Mouse (Mus musculus): ENCODE results near the gene Nufip2. TPM values are rescaled to one million over a fixed set of nuclear protein-coding genes. Genes with fewer than 3 reads are reported as not detected.
"Not testable (repeated sequence)": the region's sequence is repeated elsewhere in the genome, so short reads cannot be mapped to it uniquely, and the experiment has no call there.

The Nufip2 gene
- total RNA-seq, 2 experiments from 2014 or later: 87.2 to 91.6 TPM

- DNase-seq (ENCODE audit: low spot score in 2 of 2): no peak
Observed at GRCm38 (mm10) chr11:77705920-77706319, 20.0 kb downstream of the Nufip2 start.

- DNase-seq (ENCODE audit: low spot score in 2 of 2): no peak
Observed at GRCm38 (mm10) chr11:77709039-77709438, 23.1 kb downstream of the Nufip2 start.

DNA sequence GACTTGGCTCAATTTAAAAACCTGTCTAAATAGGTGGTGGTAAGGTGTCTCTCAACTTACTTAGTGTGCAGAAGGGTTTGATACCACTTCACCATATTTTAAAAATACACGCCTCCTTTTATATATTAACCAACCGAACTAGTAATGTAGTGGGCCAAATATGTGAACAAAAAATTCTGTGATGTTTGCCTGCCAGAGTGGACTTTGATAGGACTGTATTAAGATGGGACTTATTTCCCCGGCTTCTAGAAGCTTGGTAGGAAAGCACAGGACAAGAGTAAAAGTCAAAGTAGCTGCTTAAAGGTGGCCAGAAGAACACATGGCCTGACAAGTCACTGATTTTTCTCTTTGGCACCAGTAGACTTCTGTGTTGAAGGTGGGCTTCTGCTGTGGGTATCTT, 27.8 kb downstream of the Nufip2 start:
- DNase-seq (ENCODE audit: low spot score in 2 of 2): no peak

- DNase-seq (ENCODE audit: low spot score in 2 of 2): no peak
Observed at GRCm38 (mm10) chr11:77719055-77719454, 33.1 kb downstream of the Nufip2 start.

GRCm38 (mm10) chr11:77721389-77721788, 35.4 kb downstream of the Nufip2 start:
- no peak for DNase-seq (ENCODE audit: low spot score in 2 of 2)

- no peak for DNase-seq (ENCODE audit: low spot score in 2 of 2)
Observed at GRCm38 (mm10) chr11:77724766-77725165, 38.8 kb downstream of the Nufip2 start.

- DNase-seq (ENCODE audit: low spot score in 2 of 2): no peak
Observed at GRCm38 (mm10) chr11:77725183-77725582, 39.2 kb downstream of the Nufip2 start, which contains the start of gene Cryba1. Gene Cryba1 (minus strand): TSS chr11:77725283.

DNA sequence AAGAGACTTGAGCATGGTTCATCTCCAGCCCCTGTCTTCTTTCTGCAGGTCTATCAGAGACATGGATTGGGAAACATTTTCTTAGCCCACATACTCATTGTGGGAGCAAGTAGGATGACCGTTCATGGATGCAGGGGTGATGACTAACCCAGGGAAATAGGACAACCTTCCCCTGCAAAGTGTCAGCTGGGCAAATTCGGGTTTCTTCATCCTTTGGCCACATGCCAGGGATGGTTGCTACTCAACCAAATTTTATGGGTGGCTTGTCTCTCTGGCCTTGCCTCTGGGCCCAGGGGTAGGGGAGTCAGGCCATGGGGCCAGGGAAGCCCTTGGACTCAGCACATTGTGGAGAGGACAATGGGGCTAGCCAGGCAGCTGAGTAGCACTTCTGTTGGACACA, 42.6 kb downstream of the Nufip2 start:
- DNase-seq (ENCODE audit: low spot score in 2 of 2): peak; percentile 21 to 39

DNA sequence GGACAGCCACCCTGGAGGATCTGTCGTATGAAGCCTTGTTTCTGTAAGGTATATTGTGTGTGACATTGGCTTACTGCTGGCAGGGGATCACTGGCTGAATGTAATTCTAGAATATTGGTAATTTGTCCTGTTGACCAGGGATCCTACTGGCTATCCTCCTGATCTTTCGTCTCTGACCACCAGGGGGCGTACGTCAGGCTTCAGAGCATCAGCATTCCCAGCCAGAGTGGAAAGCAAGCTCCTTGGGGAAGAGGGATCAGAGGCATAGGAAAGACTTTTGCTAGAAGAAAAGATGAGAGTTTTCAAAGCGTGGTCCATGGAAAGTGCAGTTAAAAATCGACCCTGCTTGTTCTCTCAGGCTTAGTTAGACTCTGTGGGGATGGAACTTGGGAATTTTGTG, 51.3 kb downstream of the Nufip2 start:
- peak; percentile 67 to 79 for DNase-seq (ENCODE audit: low spot score in 2 of 2)

GRCm38 (mm10) chr11:77738555-77738954, 52.6 kb downstream of the Nufip2 start:
- DNase-seq (ENCODE audit: low spot score in 2 of 2): no peak

DNA sequence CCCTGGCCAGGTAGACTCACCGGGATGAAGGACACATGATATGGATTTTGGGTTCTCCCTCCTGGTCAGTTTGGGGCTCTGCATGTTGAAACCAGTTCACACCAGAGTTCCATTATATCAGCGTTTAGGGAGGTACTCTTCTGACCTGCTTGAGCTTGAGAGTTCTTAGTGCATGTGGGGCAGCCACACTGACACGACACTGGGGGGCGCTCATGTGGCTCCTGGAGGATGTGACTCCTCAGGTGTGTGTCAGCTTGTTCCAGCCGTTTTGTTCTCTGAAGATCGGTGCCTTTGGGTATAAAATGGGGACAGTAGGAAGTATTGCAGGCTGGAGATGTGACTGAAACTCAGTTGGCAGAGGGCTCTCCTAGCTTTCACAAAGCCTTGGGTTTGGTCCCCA, 58.0 kb downstream of the Nufip2 start:
- no peak for DNase-seq (ENCODE audit: low spot score in 2 of 2)

- no peak for DNase-seq (ENCODE audit: low spot score in 2 of 2)
Observed at GRCm38 (mm10) chr11:77746652-77747051, 60.7 kb downstream of the Nufip2 start.

GRCm38 (mm10) chr11:77747103-77747502, 61.1 kb downstream of the Nufip2 start:
- not testable (repeated sequence) for DNase-seq (ENCODE audit: low spot score in 2 of 2)

DNA sequence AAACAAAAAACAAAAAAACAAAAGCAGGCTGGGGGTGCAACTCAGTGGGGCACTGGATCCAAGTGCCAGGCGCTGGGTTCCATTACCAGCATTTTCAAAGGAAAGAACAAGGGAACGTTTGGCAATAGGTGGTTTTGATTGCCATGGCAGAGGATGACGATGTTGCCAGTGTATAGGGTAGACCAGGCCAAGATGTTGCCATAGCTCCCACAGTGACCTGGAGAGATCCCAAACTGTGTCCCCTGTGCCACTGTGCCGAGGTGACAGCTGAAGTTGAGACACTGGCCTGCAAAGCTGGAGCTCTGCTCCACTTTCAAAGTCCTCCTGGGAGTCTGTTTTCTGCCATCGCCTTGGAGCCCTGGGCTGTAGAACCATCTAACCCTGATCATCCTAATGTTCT, 63.0 kb downstream of the Nufip2 start:
- DNase-seq (ENCODE audit: low spot score in 2 of 2): no peak

- DNase-seq (ENCODE audit: low spot score in 2 of 2): no peak
Observed at GRCm38 (mm10) chr11:77752525-77752924, 66.6 kb downstream of the Nufip2 start.

DNA sequence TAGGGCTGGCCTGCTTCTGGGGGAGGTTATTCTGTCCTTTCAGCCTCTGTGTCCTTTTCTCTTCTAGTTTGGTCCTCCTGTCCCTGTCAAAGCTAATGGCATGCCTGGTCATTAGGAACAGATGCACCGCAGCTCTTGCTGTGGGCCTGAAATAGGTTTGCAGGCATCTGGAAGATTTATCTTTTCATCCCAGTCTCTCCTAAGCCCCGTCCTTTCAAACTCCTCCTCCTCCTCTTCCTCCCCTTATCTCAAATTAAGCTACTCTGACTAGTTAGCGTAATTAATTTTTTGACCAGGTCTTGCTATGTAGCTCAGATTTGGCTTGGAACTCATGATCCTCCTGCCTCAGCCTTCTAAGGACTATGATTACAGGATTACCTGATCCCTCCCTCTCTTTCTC, 67.5 kb downstream of the Nufip2 start:
- DNase-seq (ENCODE audit: low spot score in 2 of 2): no peak

DNA sequence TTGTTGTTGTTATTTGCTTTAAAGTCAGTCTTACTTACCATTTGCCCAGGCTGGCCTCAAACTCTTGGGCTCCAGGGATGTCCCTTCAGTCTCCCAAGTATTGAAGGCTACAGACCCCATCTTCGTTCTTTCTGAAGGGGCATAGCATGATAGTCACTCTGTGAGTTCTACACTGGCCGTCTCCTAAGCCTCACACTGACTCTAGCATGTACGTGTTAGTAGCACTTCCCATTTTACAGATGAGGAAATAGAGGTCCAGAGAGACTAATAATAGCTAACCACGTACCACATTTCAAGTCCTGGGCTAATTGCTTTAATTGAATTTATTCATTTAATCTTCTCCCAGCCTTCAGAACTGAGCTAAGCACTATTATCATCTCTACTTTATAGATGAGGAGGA, 74.1 kb downstream of the Nufip2 start:
- no peak for DNase-seq (ENCODE audit: low spot score in 2 of 2)

GRCm38 (mm10) chr11:77762783-77763672, 77.1 kb downstream of the Nufip2 start, which contains the start of gene Myo18a:
Gene Myo18a (plus strand): TSS chr11:77763246.
- peak; percentile 83 to 88 for DNase-seq (ENCODE audit: low spot score in 2 of 2)

DNA sequence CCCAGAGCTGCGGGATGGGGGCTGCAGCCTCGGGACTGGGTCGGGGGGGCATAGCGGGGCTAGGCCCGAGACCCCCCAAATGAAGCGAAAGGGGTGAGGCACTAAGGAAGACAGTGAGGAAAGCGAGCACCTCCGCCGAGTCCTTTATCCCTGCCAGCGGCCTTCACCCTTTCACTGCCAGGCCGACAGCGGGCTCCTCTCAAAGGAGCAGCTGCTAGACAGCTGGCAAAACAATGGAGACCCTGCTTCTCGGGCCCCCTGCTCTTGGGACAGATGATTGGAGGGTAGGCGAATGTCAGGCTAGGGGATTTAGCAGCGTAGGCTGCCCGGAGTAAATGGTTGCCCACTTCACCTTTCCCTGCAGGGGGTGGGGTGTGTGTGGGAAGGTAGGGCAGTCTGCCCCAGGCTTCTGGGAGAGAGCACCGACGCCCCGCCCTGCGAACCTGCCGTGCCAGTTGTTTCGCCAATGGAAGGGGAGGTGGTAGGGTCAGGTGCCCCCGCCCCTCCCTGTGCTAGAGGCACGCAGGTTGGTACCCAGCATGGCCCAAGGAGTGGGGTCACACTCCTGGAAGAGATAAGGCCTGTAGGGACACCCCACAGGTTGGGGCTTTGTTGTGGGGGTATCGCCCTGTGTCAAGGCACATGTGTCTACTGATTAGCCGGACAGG, 77.9 kb downstream of the Nufip2 start:
- DNase-seq (ENCODE audit: low spot score in 2 of 2): no peak

- DNase-seq (ENCODE audit: low spot score in 2 of 2): no peak
Observed at GRCm38 (mm10) chr11:77764694-77765458, 78.9 kb downstream of the Nufip2 start.

DNA sequence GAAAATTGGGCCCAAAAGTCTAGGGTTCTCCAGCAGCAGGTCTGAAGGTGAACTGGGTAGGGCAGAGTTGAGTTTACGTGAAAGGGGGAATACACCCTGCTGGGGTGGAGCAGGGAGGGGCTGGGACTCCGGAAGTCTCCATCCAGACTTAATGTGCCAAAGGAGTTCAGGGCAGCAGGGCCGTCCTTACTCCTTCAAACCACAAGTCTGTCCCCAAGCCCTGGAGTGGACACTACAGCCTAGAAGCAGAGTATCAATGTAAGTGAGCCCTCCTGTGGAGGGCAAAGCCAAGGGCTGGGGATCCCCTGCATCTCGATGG, 79.5 kb downstream of the Nufip2 start:
- DNase-seq (ENCODE audit: low spot score in 2 of 2): no peak
